Mouse (Mus musculus) lung, postnatal 25 days (tissue): Measurements from ENCODE around the gene Hvcn1.
A peak's percentile ranks its signal among the peaks of the same experiment; 100 is the strongest.
"Not testable (repeated sequence)": the region's sequence is repeated elsewhere in the genome, so short reads cannot be mapped to it uniquely, and the experiment has no call there.

ENCODE experiments used
- DNase-seq: peaks from one replicate; pipeline ENCODE4 v3.0.0; 2022; ENCODE audit warnings: low spot score

The Hvcn1 gene

GRCm38 (mm10) chr5:122204180-122204579 lies 2.4 kb upstream of the Hvcn1 start:
- DNase-seq = no peak

- DNase-seq = no peak
These were observed 2.3 kb downstream of the Hvcn1 start for GRCm38 (mm10) chr5:122208909-122209308.

GRCm38 (mm10) chr5:122209591-122210368 lies 3.2 kb downstream of the Hvcn1 start:
- peak; percentile 64 for DNase-seq

GRCm38 (mm10) chr5:122210890-122211289 lies 4.3 kb downstream of the Hvcn1 start:
- DNase-seq = no peak

- no peak for DNase-seq
These were observed 5.5 kb downstream of the Hvcn1 start for GRCm38 (mm10) chr5:122212125-122212524.

GRCm38 (mm10) chr5:122212820-122213219 lies 6.2 kb downstream of the Hvcn1 start:
- not testable (repeated sequence) for DNase-seq

GRCm38 (mm10) chr5:122213861-122214260 lies 7.3 kb downstream of the Hvcn1 start:
- no peak for DNase-seq

- DNase-seq = no peak
These were observed 11.0 kb downstream of the Hvcn1 start for GRCm38 (mm10) chr5:122217636-122218035.

GRCm38 (mm10) chr5:122218109-122218905 lies 11.7 kb downstream of the Hvcn1 start:
- no peak for DNase-seq

GRCm38 (mm10) chr5:122218928-122219327 lies 12.3 kb downstream of the Hvcn1 start:
- DNase-seq = no peak

GRCm38 (mm10) chr5:122219655-122220629 lies 13.3 kb downstream of the Hvcn1 start:
- DNase-seq = peak; percentile 73

- no peak for DNase-seq
These were observed 14.5 kb downstream of the Hvcn1 start for GRCm38 (mm10) chr5:122221085-122221484.

GRCm38 (mm10) chr5:122224291-122224690 lies 17.7 kb downstream of the Hvcn1 start:
- no peak for DNase-seq

GRCm38 (mm10) chr5:122228271-122228765 lies 21.7 kb downstream of the Hvcn1 start:
- DNase-seq = no peak

- no peak for DNase-seq
These were observed 22.2 kb downstream of the Hvcn1 start for GRCm38 (mm10) chr5:122228772-122229171.

GRCm38 (mm10) chr5:122230816-122231215 lies 24.2 kb downstream of the Hvcn1 start:
- DNase-seq = no peak

- DNase-seq = no peak
These were observed 24.8 kb downstream of the Hvcn1 start for GRCm38 (mm10) chr5:122231431-122231830.

GRCm38 (mm10) chr5:122232004-122232403 lies 25.4 kb downstream of the Hvcn1 start:
- DNase-seq = no peak

- no peak for DNase-seq
These were observed 26.5 kb downstream of the Hvcn1 start for GRCm38 (mm10) chr5:122233077-122233581.

- no peak for DNase-seq
These were observed 27.1 kb downstream of the Hvcn1 start for GRCm38 (mm10) chr5:122233695-122234094.
